Mouse (Mus musculus) G1E (cell line): ENCODE measurements around the gene Kif23. TPM values are rescaled to one million over a fixed set of nuclear protein-coding genes. Genes with fewer than 3 reads are reported as not detected.
A peak's percentile ranks its signal among the peaks of the same experiment; 100 is the strongest.

ENCODE experiments used
- ATAC-seq: 2 replicates; pipeline ENCODE4 v1.8.0; 2016; ENCODE audit warnings: mild to moderate bottlenecking; ENCODE audit not compliant: insufficient number of reproducible peaks, poor library complexity, low FRiP score, severe bottlenecking; ENCODE audit errors: extremely low read depth
- DNase-seq: peaks from one replicate; pipeline ENCODE4 v3.0.0; 2012; ENCODE audit warnings: low spot score
- H3K27me3 ChIP-seq: 2 replicates; pipeline ENCODE4 v1.6.1; 2012; ENCODE audit warnings: mild to moderate bottlenecking, low read length, inconsistent platforms; ENCODE audit not compliant: insufficient read depth
- H3K36me3 ChIP-seq: replicated peaks from 2 replicates; pipeline ENCODE3; 2012; ENCODE audit warnings: mild to moderate bottlenecking, inconsistent platforms
- H3K4me1 ChIP-seq: 2 replicates; pipeline ENCODE4 v1.6.1; 2012; ENCODE audit warnings: low read depth, low read length, inconsistent platforms, mixed read lengths; ENCODE audit not compliant: insufficient read depth
- H3K4me3 ChIP-seq: 2 replicates; pipeline ENCODE4 v1.5.1; 2012; ENCODE audit warnings: low read depth, mild to moderate bottlenecking, inconsistent platforms, low read length, moderate library complexity, mixed read lengths
- H3K9me3 ChIP-seq: replicated peaks from 2 replicates; pipeline ENCODE4 v1.6.1; 2012; ENCODE audit warnings: inconsistent platforms
- CTCF ChIP-seq: IDR thresholded peaks from 2 replicates; pipeline ENCODE4 v1.5.1; 2012; ENCODE audit warnings: low read depth, low read length, inconsistent platforms, mixed read lengths
- GATA1 ChIP-seq: IDR thresholded peaks from 2 replicates; pipeline ENCODE4 v1.6.1; 2012; ENCODE audit warnings: borderline replicate concordance, low read length, inconsistent platforms, mixed read lengths
- GATA2 ChIP-seq: IDR thresholded peaks from 2 replicates; pipeline ENCODE4 v1.6.1; 2012; ENCODE audit warnings: low read depth, low read length, inconsistent platforms, borderline replicate concordance
- POLR2AphosphoS5 ChIP-seq: IDR thresholded peaks from 2 replicates; pipeline ENCODE4 v1.6.1; 2012; ENCODE audit warnings: low read depth, low read length, inconsistent platforms; ENCODE audit not compliant: insufficient replicate concordance
- TAL1 ChIP-seq: conservative IDR thresholded peaks from 2 replicates; pipeline ENCODE4 v1.6.1; 2012; ENCODE audit warnings: low read depth, low read length, inconsistent platforms, mixed read lengths
- polyA plus RNA-seq: library from polyadenylated mRNA; stranded (reverse); fragments of >175 nt; gene quantifications from 2 replicates; pipeline ENCODE4 v1.2.3, GENCODE M21; 2012
- total RNA-seq, 2 experiments: library from RNA; stranded (forward) in 1 of 2; stranded (reverse) in 1 of 2; fragments of 200-1000 nt in 1 of 2; fragments of >200 nt in 1 of 2; fragmentation: Nextera tagmentation in 1 of 2; gene quantifications; 2 replicates each; pipeline ENCODE4 v1.2.3; 2014 to 2017

Kif23 gene
- total and polyA plus RNA-seq, 3 experiments, result 48.7 to 280 (median 271) TPM

DNA sequence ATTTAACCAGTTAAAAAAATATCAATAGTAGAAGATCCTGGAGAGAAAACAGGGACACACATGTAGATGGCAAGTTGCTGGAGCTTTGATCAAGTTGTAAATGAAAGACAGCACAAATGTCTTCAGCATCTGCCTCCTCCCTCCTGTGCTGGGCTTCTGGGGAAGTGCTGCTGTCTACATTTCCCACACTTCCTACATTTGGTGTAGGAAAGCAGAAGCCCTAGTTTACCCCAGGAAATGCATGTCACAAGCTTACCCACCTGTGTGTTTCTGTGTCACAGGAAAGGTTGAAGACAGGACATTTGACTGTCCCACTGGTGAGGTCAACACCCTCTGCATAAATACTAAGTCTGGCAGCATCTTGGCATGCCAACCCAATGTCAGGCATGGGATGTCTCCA, 8.1 kb upstream of the Kif23 start:
- Histone ChIP-seq H3K4me3 (no peak overlapping the region), H3K4me1 (peaks cover 2% of the 10 kb centered on the region; the same call in 1 of the 2 replicates), H3K9me3 (no peaks in the 10 kb centered on the region), H3K27me3 (peaks cover 24% of the 10 kb centered on the region), H3K36me3 (no peaks in the 10 kb centered on the region)
- DNase-seq (no peak), ATAC-seq (no peak)
- no peak for TF ChIP-seq GATA1
- no peak for TF ChIP-seq POLR2AphosphoS5
- TF ChIP-seq CTCF, result no peak
- no peak for TF ChIP-seq GATA2
- TF ChIP-seq TAL1, result no peak

DNA sequence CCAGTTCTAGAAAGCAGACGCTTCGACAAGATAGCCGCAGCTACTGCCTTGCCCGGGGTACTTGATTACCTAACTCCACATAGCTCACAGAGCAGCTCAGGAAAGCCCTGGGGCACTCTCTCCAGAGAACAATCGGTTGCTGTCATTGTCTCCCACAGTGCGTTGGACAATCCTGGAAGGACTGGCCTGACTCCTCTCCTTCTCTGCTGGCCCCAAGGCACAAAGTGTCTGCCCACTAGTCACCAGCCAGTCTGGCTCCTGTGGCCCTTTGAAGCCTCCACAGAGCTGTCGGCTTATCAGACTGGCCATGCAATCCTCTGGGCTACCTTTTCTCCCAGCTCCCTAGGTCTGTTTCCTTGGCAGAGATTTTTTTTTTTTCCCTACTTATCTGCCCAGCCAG, 5.7 kb upstream of the Kif23 start:
- Histone ChIP-seq H3K36me3 (no peaks in the 10 kb centered on the region), H3K9me3 (no peaks in the 10 kb centered on the region), H3K4me3 (no peak overlapping the region), H3K4me1 (peaks cover 12% of the 10 kb centered on the region), H3K27me3 (peaks cover 23% of the 10 kb centered on the region)
- TF ChIP-seq CTCF (no peak), GATA2 (no peak), POLR2AphosphoS5 (no peak), GATA1 (no peak), TAL1 (no peak)
- DNase-seq, result no peak
- no peak for ATAC-seq

DNA sequence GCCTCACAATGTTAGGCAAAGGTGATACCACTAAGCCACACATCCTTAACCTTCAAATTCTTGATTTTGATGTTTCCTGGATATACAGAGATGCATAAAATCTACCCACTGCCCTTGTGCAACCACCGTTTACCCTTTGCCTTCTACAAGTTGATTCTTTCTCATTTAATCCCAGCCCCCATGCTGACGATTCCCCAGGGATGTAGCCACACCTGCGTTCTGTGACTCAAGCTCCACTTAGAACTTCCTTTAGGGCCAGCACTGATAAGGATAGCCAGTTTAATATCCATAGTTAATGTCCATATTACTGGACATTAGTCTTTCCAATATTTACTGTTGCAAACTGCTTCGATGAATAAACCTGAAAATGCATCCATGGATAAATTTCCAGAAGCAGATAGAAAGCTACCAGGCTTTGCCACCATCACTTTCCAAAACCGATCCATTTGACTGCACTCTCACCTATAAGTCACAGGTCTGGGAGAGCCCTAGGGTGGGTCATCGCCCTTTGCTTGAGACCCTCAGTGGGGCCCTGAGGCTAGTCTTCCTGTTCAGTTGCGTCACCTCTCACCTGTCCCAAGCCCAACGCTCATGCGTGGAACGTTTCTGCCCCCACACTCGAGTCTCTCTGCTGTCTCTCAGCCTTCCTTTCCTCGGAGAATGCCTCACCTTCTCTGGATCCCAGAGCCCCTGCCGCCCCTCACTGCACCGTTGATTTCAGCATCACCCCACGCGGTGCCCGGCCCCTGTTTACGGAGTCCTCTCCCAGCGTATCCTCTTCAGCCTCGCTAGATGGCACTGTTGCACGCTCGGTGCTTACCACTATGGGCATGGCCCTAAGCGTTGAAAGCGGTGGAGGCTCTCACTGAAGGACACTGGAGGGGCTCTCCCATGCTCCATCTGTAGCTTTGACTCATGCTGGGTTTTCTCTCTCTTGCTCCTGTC, 1.1 kb upstream of the Kif23 start:
- no peaks in the 10 kb centered on the region for H3K27me3 ChIP-seq
- peak; percentile 71 for DNase-seq
- peak overlapping the region; percentile 96; the same call in 1 of the 2 replicates for H3K4me3 ChIP-seq
- peaks cover 20% of the 10 kb centered on the region for H3K36me3 ChIP-seq
- peak; percentile 65 for TF ChIP-seq CTCF
- no peak for TF ChIP-seq POLR2AphosphoS5
- H3K4me1 ChIP-seq, result peaks cover 36% of the 10 kb centered on the region
- H3K9me3 ChIP-seq, result no peaks in the 10 kb centered on the region
- peak; percentile 70 for ATAC-seq

DNA sequence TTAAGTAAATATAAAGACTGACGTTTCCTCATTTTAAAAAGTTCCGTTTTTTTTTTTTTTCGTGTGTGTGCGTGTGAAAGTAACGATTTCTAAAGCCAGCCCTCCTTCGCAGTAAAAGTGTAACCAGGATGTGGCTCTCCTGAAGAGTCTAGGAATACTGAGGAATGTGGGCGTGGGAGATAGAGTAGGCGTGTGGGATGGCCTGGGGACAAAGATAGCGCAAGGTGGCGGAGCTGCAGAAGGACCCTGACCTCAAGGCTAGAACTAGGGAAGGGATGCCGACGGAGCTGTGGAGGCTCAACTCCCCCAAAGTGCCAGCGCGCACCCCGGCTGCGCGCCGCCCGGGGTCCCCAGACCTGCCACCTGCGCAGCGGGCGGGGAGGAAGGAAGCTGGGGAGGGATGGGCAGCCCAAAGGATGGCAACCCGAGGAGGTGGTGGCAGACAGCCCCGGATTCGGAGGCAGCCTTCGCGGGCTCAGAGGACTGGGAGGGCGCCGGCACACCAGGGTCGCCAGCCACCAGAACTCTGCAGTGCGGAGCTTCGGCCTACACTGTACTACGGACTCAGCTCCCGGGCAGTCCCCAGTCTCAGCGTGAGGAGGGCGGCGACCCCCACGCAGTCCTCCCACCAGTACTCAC, 482 bp downstream of the Kif23 start:
- peak overlapping the region; percentile 96 for H3K4me3 ChIP-seq
- TF ChIP-seq GATA2 (no peak), POLR2AphosphoS5 (no peak), TAL1 (peak; percentile 30; the same call in 1 of the 2 replicates), CTCF (no peak), GATA1 (no peak)
- H3K4me1 ChIP-seq, result peaks cover 51% of the 10 kb centered on the region
- DNase-seq (peak; percentile 71), ATAC-seq (0 out of 2 replicates have a peak, but pooled peaks have one; percentile 19)
- no peaks in the 10 kb centered on the region for H3K27me3 ChIP-seq
- no peaks in the 10 kb centered on the region for H3K9me3 ChIP-seq
- peaks cover 34% of the 10 kb centered on the region for H3K36me3 ChIP-seq

GRCm38 (mm10) chr9:61941054-61941453, 5.5 kb downstream of the Kif23 start:
- peaks cover 46% of the 10 kb centered on the region for H3K4me1 ChIP-seq
- no peak for TF ChIP-seq GATA1
- TF ChIP-seq GATA2, result no peak
- no peak for TF ChIP-seq POLR2AphosphoS5
- no peak for TF ChIP-seq TAL1
- TF ChIP-seq CTCF, result no peak
- peak; percentile 52 for ATAC-seq
- peaks cover 84% of the 10 kb centered on the region for H3K36me3 ChIP-seq
- H3K4me3 ChIP-seq, result no peak overlapping the region
- H3K9me3 ChIP-seq, result no peaks in the 10 kb centered on the region
- no peaks in the 10 kb centered on the region for H3K27me3 ChIP-seq
- no peak for DNase-seq

DNA sequence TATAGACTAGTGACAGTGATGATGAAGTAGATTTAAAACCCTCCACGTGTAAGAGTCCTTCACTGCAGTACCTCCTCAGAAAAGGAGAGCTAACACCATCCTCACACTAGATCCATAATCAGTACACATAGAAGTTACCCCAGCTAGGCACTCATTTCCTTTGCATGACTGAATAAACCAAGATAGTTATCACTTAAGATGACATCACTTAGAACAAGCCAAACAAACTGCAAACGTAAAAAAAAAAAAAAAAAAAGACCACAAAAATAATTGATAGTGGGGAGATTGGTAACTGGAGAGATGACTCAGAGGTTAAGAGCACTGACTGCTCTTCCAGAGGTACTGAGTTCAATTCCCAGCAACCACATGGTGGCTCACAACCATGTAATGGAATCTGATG, 13.2 kb downstream of the Kif23 start:
- H3K4me3 ChIP-seq, result no peak overlapping the region
- peaks cover 93% of the 10 kb centered on the region for H3K36me3 ChIP-seq
- no peak for ATAC-seq
- peaks cover 23% of the 10 kb centered on the region for H3K4me1 ChIP-seq
- H3K9me3 ChIP-seq, result no peaks in the 10 kb centered on the region
- H3K27me3 ChIP-seq, result no peaks in the 10 kb centered on the region
- DNase-seq, result no peak
- TF ChIP-seq GATA2, result no peak
- no peak for TF ChIP-seq TAL1
- TF ChIP-seq CTCF, result no peak
- TF ChIP-seq POLR2AphosphoS5, result no peak
- TF ChIP-seq GATA1, result no peak
